Mouse (Mus musculus): ENCODE results near the gene Olfr549. TPM values are rescaled to one million over a fixed set of nuclear protein-coding genes. Genes with fewer than 3 reads are reported as not detected.

The Olfr549 gene
- polyA plus RNA-seq, 1 experiment, result not detected

DNA sequence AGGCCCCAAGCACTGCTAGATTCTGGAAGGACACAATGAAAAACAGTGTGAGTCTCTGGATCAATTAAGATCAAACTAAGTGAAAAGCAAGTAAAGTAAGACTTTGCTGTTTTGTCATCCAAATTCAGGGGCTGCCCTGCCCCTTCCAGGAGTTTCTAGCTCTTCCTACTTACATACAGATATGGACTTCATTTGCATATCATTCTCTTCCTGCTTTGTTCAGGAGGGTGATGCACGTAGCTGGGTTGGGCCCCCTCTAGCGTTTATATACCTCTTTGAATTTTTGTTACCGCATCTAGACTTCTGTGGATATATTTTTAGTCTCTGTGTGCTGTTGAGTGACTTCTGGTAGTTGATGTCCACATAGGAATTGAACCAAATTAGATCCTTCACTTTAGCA lies 8.4 kb upstream of the Olfr549 start:
- 54% methylated on average over 3 of the region's 3 CpGs for WGBS
- no peak for DNase-seq (ENCODE audit: low read depth in 1 of 2, low spot score in 2 of 2)
- Histone ChIP-seq H3K4me3 (ENCODE audit: extremely low read depth, insufficient read depth, insufficient read length) (no peak overlapping the region), H3K4me1 (ENCODE audit: control insufficient read depth, insufficient read depth, insufficient read length) (no peaks in the 10 kb centered on the region), H3K36me3 (ENCODE audit: control insufficient read depth, insufficient read depth, low read length) (no peaks in the 10 kb centered on the region), H3K27me3 (ENCODE audit: control insufficient read depth, insufficient read depth, low read length) (no peaks in the 10 kb centered on the region), H3K27ac (ENCODE audit: insufficient read depth, low read length) (no peak overlapping the region)
- TF ChIP-seq CTCF (IDR thresholded peaks at IDR 0.05; ENCODE audit: extremely low read depth, insufficient read depth, insufficient read length, insufficient replicate concordance) (no peak), POLR2A (IDR thresholded peaks at IDR 0.05; ENCODE audit: low read depth, low read length) (no peak)

GRCm38 (mm10) chr7:102553279-102553678 lies 3.6 kb downstream of the Olfr549 start:
- no peak overlapping the region for H3K4me3 ChIP-seq (ENCODE audit: extremely low read depth, insufficient read depth, insufficient read length)
- no peak overlapping the region for H3K27ac ChIP-seq (ENCODE audit: insufficient read depth, low read length)
- H3K27me3 ChIP-seq (ENCODE audit: control insufficient read depth, insufficient read depth, low read length), result no peaks in the 10 kb centered on the region
- TF ChIP-seq POLR2A (IDR thresholded peaks at IDR 0.05; ENCODE audit: low read depth, low read length) (no peak), CTCF (IDR thresholded peaks at IDR 0.05; ENCODE audit: extremely low read depth, insufficient read depth, insufficient read length, insufficient replicate concordance) (no peak)
- 39% methylated on average over 3 of the region's 3 CpGs for WGBS
- no peaks in the 10 kb centered on the region for H3K36me3 ChIP-seq (ENCODE audit: control insufficient read depth, insufficient read depth, low read length)
- no peak for DNase-seq (ENCODE audit: low read depth in 1 of 2, low spot score in 2 of 2)
- no peaks in the 10 kb centered on the region; the same call in 1 of the 2 replicates for H3K4me1 ChIP-seq (ENCODE audit: control insufficient read depth, insufficient read depth, insufficient read length)

DNA sequence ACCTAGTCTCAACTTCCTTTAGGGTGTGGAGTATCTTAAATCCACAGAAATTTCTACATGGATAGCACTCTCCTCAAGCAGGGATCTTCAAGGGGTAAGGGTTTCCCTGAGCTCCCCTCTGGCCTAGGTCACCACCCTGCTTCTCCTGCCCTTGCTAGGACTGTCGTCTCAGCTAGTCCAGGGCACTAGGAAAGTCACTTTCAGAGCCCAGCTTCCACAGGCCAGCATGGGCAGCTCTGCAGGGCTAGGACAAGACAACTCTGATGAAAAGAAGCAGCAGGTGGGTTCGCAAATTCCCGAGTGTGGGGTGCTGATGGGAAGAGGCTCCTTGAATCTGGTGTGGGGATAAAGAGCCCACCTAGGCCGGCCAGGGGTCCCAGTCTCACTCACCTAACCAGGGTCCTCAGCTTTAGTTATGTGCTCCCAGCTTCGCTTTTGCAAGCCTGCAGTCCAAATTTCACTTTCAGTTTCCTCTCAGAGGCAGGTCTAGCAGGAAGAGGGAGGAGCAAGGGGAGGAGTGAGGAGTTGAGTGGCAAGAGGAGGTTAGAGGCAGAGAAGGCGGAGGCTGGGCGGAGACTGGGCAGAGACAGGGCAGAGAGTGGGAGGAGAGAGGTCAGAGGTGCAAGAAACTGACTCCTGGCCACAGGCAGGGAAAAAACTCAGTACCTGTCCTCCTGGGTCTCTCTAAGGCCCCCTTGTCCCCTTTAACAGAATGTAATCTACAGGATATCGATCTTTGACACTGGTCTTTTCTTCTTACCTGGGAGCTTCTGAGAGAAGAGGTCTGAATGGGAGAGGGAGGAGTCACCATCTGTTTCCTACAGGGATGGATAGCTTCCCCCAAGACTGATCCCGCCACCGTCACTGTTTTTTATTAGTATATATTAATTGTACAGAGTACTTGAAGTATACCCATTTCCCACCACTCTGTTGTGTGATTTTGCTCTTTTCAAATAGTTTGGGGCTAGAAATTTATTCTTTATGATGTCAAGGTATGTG lies 15.6 kb downstream of the Olfr549 start, which contains the start of gene Trim21:
TSS of gene Trim21 (minus strand) at position 488 of the 999 bp plus-strand sequence.
- WGBS, result 5% methylated on average over 10 of the region's 10 CpGs
- Histone ChIP-seq H3K4me3 (ENCODE audit: extremely low read depth, insufficient read depth, insufficient read length) (peak within 1 kb of the TSS; percentile 75), H3K27me3 (ENCODE audit: control insufficient read depth, insufficient read depth, low read length) (no peaks in the 10 kb centered on the region), H3K27ac (ENCODE audit: insufficient read depth, low read length) (peak within 1 kb of the TSS; percentile 57), H3K4me1 (ENCODE audit: control insufficient read depth, insufficient read depth, insufficient read length) (peaks cover 6% of the 10 kb centered on the region; the same call in 1 of the 2 replicates), H3K36me3 (ENCODE audit: control insufficient read depth, insufficient read depth, low read length) (peaks cover 23% of the 10 kb centered on the region)
- no peak for TF ChIP-seq CTCF (IDR thresholded peaks at IDR 0.05; ENCODE audit: extremely low read depth, insufficient read depth, insufficient read length, insufficient replicate concordance)
- TF ChIP-seq POLR2A (IDR thresholded peaks at IDR 0.05; ENCODE audit: low read depth, low read length), result peak; percentile 34; the same call in 1 of the 2 replicates
- peak; percentile 83 to 89 for DNase-seq (ENCODE audit: low read depth in 1 of 2, low spot score in 2 of 2)

GRCm38 (mm10) chr7:102566219-102566618 lies 16.5 kb downstream of the Olfr549 start:
- peaks cover 14% of the 10 kb centered on the region for H3K36me3 ChIP-seq (ENCODE audit: control insufficient read depth, insufficient read depth, low read length)
- no peaks in the 10 kb centered on the region for H3K27me3 ChIP-seq (ENCODE audit: control insufficient read depth, insufficient read depth, low read length)
- 62% methylated on average over 4 of the region's 4 CpGs for WGBS
- peaks cover 6% of the 10 kb centered on the region; the same call in 1 of the 2 replicates for H3K4me1 ChIP-seq (ENCODE audit: control insufficient read depth, insufficient read depth, insufficient read length)
- H3K27ac ChIP-seq (ENCODE audit: insufficient read depth, low read length), result no peak overlapping the region
- DNase-seq (ENCODE audit: low read depth in 1 of 2, low spot score in 2 of 2), result no peak
- no peak for TF ChIP-seq CTCF (IDR thresholded peaks at IDR 0.05; ENCODE audit: extremely low read depth, insufficient read depth, insufficient read length, insufficient replicate concordance)
- TF ChIP-seq POLR2A (IDR thresholded peaks at IDR 0.05; ENCODE audit: low read depth, low read length), result no peak
- no peak overlapping the region for H3K4me3 ChIP-seq (ENCODE audit: extremely low read depth, insufficient read depth, insufficient read length)

- H3K4me3 ChIP-seq (ENCODE audit: extremely low read depth, insufficient read depth, insufficient read length), result no peak within 1 kb of the TSS
- WGBS, result 92% methylated on average over 8 of the region's 8 CpGs
- no peaks in the 10 kb centered on the region; the same call in 1 of the 2 replicates for H3K4me1 ChIP-seq (ENCODE audit: control insufficient read depth, insufficient read depth, insufficient read length)
- H3K27me3 ChIP-seq (ENCODE audit: control insufficient read depth, insufficient read depth, low read length), result no peaks in the 10 kb centered on the region
- TF ChIP-seq CTCF (IDR thresholded peaks at IDR 0.05; ENCODE audit: extremely low read depth, insufficient read depth, insufficient read length, insufficient replicate concordance) (no peak), POLR2A (IDR thresholded peaks at IDR 0.05; ENCODE audit: low read depth, low read length) (no peak)
- no peaks in the 10 kb centered on the region for H3K36me3 ChIP-seq (ENCODE audit: control insufficient read depth, insufficient read depth, low read length)
- no peak for DNase-seq (ENCODE audit: low read depth in 1 of 2, low spot score in 2 of 2)
- H3K27ac ChIP-seq (ENCODE audit: insufficient read depth, low read length), result no peak within 1 kb of the TSS
Observed at GRCm38 (mm10) chr7:102571142-102571541, 21.5 kb downstream of the Olfr549 start, which contains the start of gene Olfr550. Olfr550 (plus strand) TSS chr7:102571442.

DNA sequence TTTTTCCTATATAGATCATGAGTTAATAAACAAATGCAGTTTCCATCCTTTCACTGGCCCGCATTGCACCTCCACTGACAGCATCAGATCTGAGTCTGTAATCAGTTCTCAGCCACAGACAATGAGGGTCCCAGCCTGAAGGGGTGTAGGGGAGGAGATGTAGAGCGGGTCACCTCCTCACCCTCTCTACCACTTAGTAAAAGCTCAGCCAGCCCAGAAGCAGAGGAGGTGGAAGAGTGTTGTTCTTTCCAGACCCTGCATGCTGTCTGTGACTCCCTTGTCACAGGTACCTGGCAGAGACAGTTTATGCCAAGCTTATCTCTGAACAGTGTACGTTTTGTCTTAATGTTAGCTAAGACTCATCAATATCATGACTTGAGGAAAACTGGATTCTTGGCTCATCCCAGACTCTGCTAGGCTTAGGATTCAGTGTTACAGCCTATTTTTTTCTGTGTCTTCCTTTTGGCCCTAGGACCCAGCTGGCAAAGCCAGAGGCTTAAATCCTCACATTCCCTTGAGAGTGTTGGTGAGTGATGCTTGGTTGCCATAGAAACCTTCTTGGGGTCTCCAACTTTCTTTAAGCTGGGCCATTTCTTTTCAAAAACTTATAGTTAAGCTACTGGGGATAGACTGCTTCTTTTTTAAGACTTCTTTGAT lies 23.6 kb downstream of the Olfr549 start:
- Histone ChIP-seq H3K27ac (ENCODE audit: insufficient read depth, low read length) (no peak overlapping the region), H3K4me3 (ENCODE audit: extremely low read depth, insufficient read depth, insufficient read length) (no peak overlapping the region), H3K27me3 (ENCODE audit: control insufficient read depth, insufficient read depth, low read length) (no peaks in the 10 kb centered on the region), H3K4me1 (ENCODE audit: control insufficient read depth, insufficient read depth, insufficient read length) (no peaks in the 10 kb centered on the region; the same call in 1 of the 2 replicates), H3K36me3 (ENCODE audit: control insufficient read depth, insufficient read depth, low read length) (no peaks in the 10 kb centered on the region)
- DNase-seq (ENCODE audit: low read depth in 1 of 2, low spot score in 2 of 2), result no peak
- TF ChIP-seq POLR2A (IDR thresholded peaks at IDR 0.05; ENCODE audit: low read depth, low read length), result no peak
- 89% methylated on average over 3 of the region's 3 CpGs for WGBS
